Mouse (Mus musculus): ENCODE results near the gene Rps10. TPM values are rescaled to one million over a fixed set of nuclear protein-coding genes. Genes with fewer than 3 reads are reported as not detected.

The Rps10 gene
- polyA plus RNA-seq, 1 experiment from 2014 or later = 724 TPM

- no peaks in the 10 kb centered on the region for H3K36me3 ChIP-seq (ENCODE audit: control insufficient read depth, insufficient read depth, low read length)
- peak within 1 kb of the TSS; percentile 97 for H3K27ac ChIP-seq (ENCODE audit: low read depth, low read length)
- H3K4me3 ChIP-seq (ENCODE audit: low read depth, low read length) = peak within 1 kb of the TSS; percentile 94
- 7% methylated on average over 91 of the region's 91 CpGs for WGBS (ENCODE audit: insufficient replicate concordance)
- ATAC-seq (replicated peaks; ENCODE audit: insufficient number of reproducible peaks, low FRiP score, low TSS enrichment) = peak; percentile 87
- peak within 1 kb of the TSS; percentile 99 for H3K9ac ChIP-seq (ENCODE audit: low read depth, low read length)
- peaks cover 24% of the 10 kb centered on the region for H3K4me1 ChIP-seq (ENCODE audit: control insufficient read depth, insufficient read depth, low read length)
- no peaks in the 10 kb centered on the region for H3K9me3 ChIP-seq (replicated peaks; ENCODE audit: control insufficient read depth, low read length)
- no peaks in the 10 kb centered on the region for H3K27me3 ChIP-seq (ENCODE audit: control insufficient read depth, insufficient read depth, low read length)
- H3K4me2 ChIP-seq = peak within 1 kb of the TSS; percentile 74
Observed at GRCm38 (mm10) chr17:27623360-27624326, 12.8 kb downstream of the Rps10 start, which contains the start of gene Nudt3. Gene Nudt3, minus strand, starts transcription at chr17:27623495.

- H3K4me1 ChIP-seq (ENCODE audit: control insufficient read depth, insufficient read depth, low read length) = peaks cover 26% of the 10 kb centered on the region
- no peaks in the 10 kb centered on the region for H3K27me3 ChIP-seq (ENCODE audit: control insufficient read depth, insufficient read depth, low read length)
- H3K4me3 ChIP-seq (ENCODE audit: low read depth, low read length) = peak overlapping the region; percentile 94
- WGBS (ENCODE audit: insufficient replicate concordance) = under 1% methylated on average over 68 of the region's 80 CpGs
- peak overlapping the region; percentile 99 for H3K9ac ChIP-seq (ENCODE audit: low read depth, low read length)
- H3K4me2 ChIP-seq = peak overlapping the region; percentile 74
- no peaks in the 10 kb centered on the region for H3K36me3 ChIP-seq (ENCODE audit: control insufficient read depth, insufficient read depth, low read length)
- ATAC-seq (replicated peaks; ENCODE audit: insufficient number of reproducible peaks, low FRiP score, low TSS enrichment) = peak; percentile 67
- H3K9me3 ChIP-seq (replicated peaks; ENCODE audit: control insufficient read depth, low read length) = no peaks in the 10 kb centered on the region
- H3K27ac ChIP-seq (ENCODE audit: low read depth, low read length) = peak overlapping the region; percentile 97
Observed at GRCm38 (mm10) chr17:27622611-27623359, 13.7 kb downstream of the Rps10 start.

GRCm38 (mm10) chr17:27621705-27622531 lies 14.6 kb downstream of the Rps10 start:
- peak overlapping the region; percentile 97 for H3K27ac ChIP-seq (ENCODE audit: low read depth, low read length)
- ATAC-seq (replicated peaks; ENCODE audit: insufficient number of reproducible peaks, low FRiP score, low TSS enrichment) = no peak
- peak overlapping the region; percentile 99 for H3K9ac ChIP-seq (ENCODE audit: low read depth, low read length)
- no peaks in the 10 kb centered on the region for H3K36me3 ChIP-seq (ENCODE audit: control insufficient read depth, insufficient read depth, low read length)
- no peaks in the 10 kb centered on the region for H3K27me3 ChIP-seq (ENCODE audit: control insufficient read depth, insufficient read depth, low read length)
- peaks cover 26% of the 10 kb centered on the region for H3K4me1 ChIP-seq (ENCODE audit: control insufficient read depth, insufficient read depth, low read length)
- 3% methylated on average over 23 of the region's 23 CpGs for WGBS (ENCODE audit: insufficient replicate concordance)
- peak overlapping the region; percentile 94 for H3K4me3 ChIP-seq (ENCODE audit: low read depth, low read length)
- no peaks in the 10 kb centered on the region for H3K9me3 ChIP-seq (replicated peaks; ENCODE audit: control insufficient read depth, low read length)
- H3K4me2 ChIP-seq = peak overlapping the region; percentile 74

- Histone ChIP-seq H3K27ac (ENCODE audit: low read depth, low read length) (no peak overlapping the region), H3K9me3 (replicated peaks; ENCODE audit: control insufficient read depth, low read length) (no peaks in the 10 kb centered on the region), H3K27me3 (ENCODE audit: control insufficient read depth, insufficient read depth, low read length) (no peaks in the 10 kb centered on the region), H3K4me3 (ENCODE audit: low read depth, low read length) (peak overlapping the region; percentile 94), H3K9ac (ENCODE audit: low read depth, low read length) (peak overlapping the region; percentile 52; the same call in 1 of the 2 replicates), H3K36me3 (ENCODE audit: control insufficient read depth, insufficient read depth, low read length) (no peaks in the 10 kb centered on the region), H3K4me1 (ENCODE audit: control insufficient read depth, insufficient read depth, low read length) (peaks cover 26% of the 10 kb centered on the region), H3K4me2 (peak overlapping the region; percentile 74)
- WGBS (ENCODE audit: insufficient replicate concordance) = 48% methylated on average over 8 of the region's 8 CpGs
- no peak for ATAC-seq (replicated peaks; ENCODE audit: insufficient number of reproducible peaks, low FRiP score, low TSS enrichment)
Observed at GRCm38 (mm10) chr17:27621161-27621560, 15.3 kb downstream of the Rps10 start.

- peaks cover 57% of the 10 kb centered on the region for H3K4me1 ChIP-seq (ENCODE audit: control insufficient read depth, insufficient read depth, low read length)
- 45% methylated on average over 7 of the region's 7 CpGs for whole genome bisulfite sequencing (ENCODE audit: insufficient replicate concordance)
- H3K4me2 ChIP-seq = peak overlapping the region; percentile 27; the same call in 1 of the 2 replicates
- H3K4me3 ChIP-seq (ENCODE audit: low read depth, low read length) = no peak overlapping the region
- no peak overlapping the region for H3K9ac ChIP-seq (ENCODE audit: low read depth, low read length)
- H3K27ac ChIP-seq (ENCODE audit: low read depth, low read length) = peak overlapping the region; percentile 54
- H3K27me3 ChIP-seq (ENCODE audit: control insufficient read depth, insufficient read depth, low read length) = no peaks in the 10 kb centered on the region
- H3K36me3 ChIP-seq (ENCODE audit: control insufficient read depth, insufficient read depth, low read length) = no peaks in the 10 kb centered on the region
- no peaks in the 10 kb centered on the region for H3K9me3 ChIP-seq (replicated peaks; ENCODE audit: control insufficient read depth, low read length)
- ATAC-seq (replicated peaks; ENCODE audit: insufficient number of reproducible peaks, low FRiP score, low TSS enrichment) = no peak
Observed at GRCm38 (mm10) chr17:27615388-27615787, 21.1 kb downstream of the Rps10 start.

GRCm38 (mm10) chr17:27613016-27613415 lies 23.5 kb downstream of the Rps10 start:
- no peak overlapping the region for H3K4me3 ChIP-seq (ENCODE audit: low read depth, low read length)
- no peak overlapping the region for H3K27ac ChIP-seq (ENCODE audit: low read depth, low read length)
- peaks cover 52% of the 10 kb centered on the region for H3K4me1 ChIP-seq (ENCODE audit: control insufficient read depth, insufficient read depth, low read length)
- H3K4me2 ChIP-seq = no peak overlapping the region; the same call in 1 of the 2 replicates
- 92% methylated on average over 4 of the region's 4 CpGs for WGBS (ENCODE audit: insufficient replicate concordance)
- ATAC-seq (replicated peaks; ENCODE audit: insufficient number of reproducible peaks, low FRiP score, low TSS enrichment) = no peak
- no peak overlapping the region for H3K9ac ChIP-seq (ENCODE audit: low read depth, low read length)
- no peaks in the 10 kb centered on the region for H3K9me3 ChIP-seq (replicated peaks; ENCODE audit: control insufficient read depth, low read length)
- no peaks in the 10 kb centered on the region for H3K27me3 ChIP-seq (ENCODE audit: control insufficient read depth, insufficient read depth, low read length)
- H3K36me3 ChIP-seq (ENCODE audit: control insufficient read depth, insufficient read depth, low read length) = no peaks in the 10 kb centered on the region

- peak overlapping the region; percentile 28; the same call in 1 of the 2 replicates for H3K9ac ChIP-seq (ENCODE audit: low read depth, low read length)
- H3K36me3 ChIP-seq (ENCODE audit: control insufficient read depth, insufficient read depth, low read length) = no peaks in the 10 kb centered on the region
- H3K27ac ChIP-seq (ENCODE audit: low read depth, low read length) = peak overlapping the region; percentile 64; the same call in 1 of the 2 replicates
Observed at GRCm38 (mm10) chr17:27611994-27612393, 24.5 kb downstream of the Rps10 start.

GRCm38 (mm10) chr17:27611519-27611884 lies 25.0 kb downstream of the Rps10 start:
- H3K36me3 ChIP-seq (ENCODE audit: control insufficient read depth, insufficient read depth, low read length) = no peaks in the 10 kb centered on the region
- peak overlapping the region; percentile 64 for H3K27ac ChIP-seq (ENCODE audit: low read depth, low read length)
- no peaks in the 10 kb centered on the region for H3K9me3 ChIP-seq (replicated peaks; ENCODE audit: control insufficient read depth, low read length)
- peaks cover 52% of the 10 kb centered on the region for H3K4me1 ChIP-seq (ENCODE audit: control insufficient read depth, insufficient read depth, low read length)
- 50% methylated on average over 3 of the region's 3 CpGs for WGBS (ENCODE audit: insufficient replicate concordance)
- H3K4me3 ChIP-seq (ENCODE audit: low read depth, low read length) = no peak overlapping the region
- H3K9ac ChIP-seq (ENCODE audit: low read depth, low read length) = peak overlapping the region; percentile 28; the same call in 1 of the 2 replicates
- no peak overlapping the region for H3K4me2 ChIP-seq
- no peaks in the 10 kb centered on the region for H3K27me3 ChIP-seq (ENCODE audit: control insufficient read depth, insufficient read depth, low read length)
- ATAC-seq (replicated peaks; ENCODE audit: insufficient number of reproducible peaks, low FRiP score, low TSS enrichment) = no peak

More at GRCm38 (mm10) chr17:27611994-27612393, 24.5 kb downstream of the Rps10 start:
- no peaks in the 10 kb centered on the region for H3K9me3 ChIP-seq (replicated peaks; ENCODE audit: control insufficient read depth, low read length)
- no peak overlapping the region; the same call in 1 of the 2 replicates for H3K4me2 ChIP-seq
- H3K4me1 ChIP-seq (ENCODE audit: control insufficient read depth, insufficient read depth, low read length) = peaks cover 52% of the 10 kb centered on the region
- no peak for ATAC-seq (replicated peaks; ENCODE audit: insufficient number of reproducible peaks, low FRiP score, low TSS enrichment)
- WGBS (ENCODE audit: insufficient replicate concordance) = 82% methylated on average over 5 of the region's 5 CpGs
- no peaks in the 10 kb centered on the region for H3K27me3 ChIP-seq (ENCODE audit: control insufficient read depth, insufficient read depth, low read length)
- H3K4me3 ChIP-seq (ENCODE audit: low read depth, low read length) = no peak overlapping the region
